Comparison of ENCODE assay signal across 8 mouse cellular contexts in genomic region chr1:180810976-180811375, GRCm38 (mm10). TPM values are rescaled to one million over a fixed set of nuclear protein-coding genes. Genes with fewer than 3 reads are reported as not detected.
DNase-seq lines count a peak whose midpoint lies in the region; ATAC-seq and TF ChIP-seq lines count a peak whose summit lies in the region.

No protein-coding gene starts in this region.

- peaks cover 39% of the 10 kb centered on the region for H3K36me3 ChIP-seq in limb, embryonic 15.5 days
- peaks cover 25% of the 10 kb centered on the region for H3K36me3 ChIP-seq in stomach, postnatal 0 days (ENCODE audit: control insufficient read depth, insufficient read depth, low read length)

- peaks cover 4% of the 10 kb centered on the region for H3K4me1 ChIP-seq in embryonic fibroblast, embryonic 13.5 days (ENCODE audit: control insufficient read depth, insufficient read depth, low read length)
- peaks cover 40% of the 10 kb centered on the region for H3K4me1 ChIP-seq in limb, embryonic 15.5 days
- H3K4me1 ChIP-seq in stomach, postnatal 0 days (replicated peaks; ENCODE audit: control insufficient read depth, insufficient read depth) = no peaks in the 10 kb centered on the region

- H3K27me3 ChIP-seq in limb, embryonic 15.5 days = no peaks in the 10 kb centered on the region
- no peaks in the 10 kb centered on the region for H3K27me3 ChIP-seq in stomach, postnatal 0 days (ENCODE audit: control insufficient read depth, insufficient read depth, low read length)

- no peak for TF ChIP-seq POLR2A in embryonic fibroblast, embryonic 13.5 days (IDR thresholded peaks at IDR 0.05; ENCODE audit: low read depth, low read length)

- no peak for ATAC-seq in limb, embryonic 15.5 days (ENCODE audit: insufficient number of reproducible peaks, low FRiP score, low TSS enrichment, low read depth)
- ATAC-seq in stomach, postnatal 0 days (ENCODE audit: low FRiP score, low TSS enrichment) = no peak

- H3K9me3 ChIP-seq in limb, embryonic 15.5 days = no peaks in the 10 kb centered on the region
- H3K9me3 ChIP-seq in stomach, postnatal 0 days (ENCODE audit: control insufficient read depth, low read length) = no peaks in the 10 kb centered on the region

- H3K4me2 ChIP-seq in limb, embryonic 15.5 days = peak overlapping the region; percentile 37
- H3K4me2 ChIP-seq in stomach, postnatal 0 days (replicated peaks; ENCODE audit: low read depth) = peak overlapping the region; percentile 48

- no peak overlapping the region for H3K27ac ChIP-seq in embryonic fibroblast, embryonic 13.5 days (ENCODE audit: insufficient read depth, low read length)
- H3K27ac ChIP-seq in limb, embryonic 15.5 days = no peak overlapping the region
- H3K27ac ChIP-seq in stomach, postnatal 0 days (replicated peaks) = no peak overlapping the region

- H3K4me3 ChIP-seq in embryonic fibroblast, embryonic 13.5 days (ENCODE audit: insufficient read depth, low read length) = peak overlapping the region; percentile 29
- peak overlapping the region; percentile 87 for H3K4me3 ChIP-seq in limb, embryonic 15.5 days
- peak overlapping the region; percentile 78; the same call in 1 of the 2 replicates for H3K4me3 ChIP-seq in stomach, postnatal 0 days (ENCODE audit: low read depth, low read length)

- no peak for TF ChIP-seq EP300 in stomach, postnatal 0 days (optimal IDR thresholded peaks at IDR 0.05)

- no peak for TF ChIP-seq CTCF in embryonic fibroblast, embryonic 13.5 days (IDR thresholded peaks at IDR 0.05; ENCODE audit: borderline replicate concordance, insufficient read depth, low read length)
- peak; percentile 62 for TF ChIP-seq CTCF in stomach, postnatal 0 days (IDR thresholded peaks at IDR 0.05; ENCODE audit: low read depth)

- peak; percentile 88 for DNase-seq in heart, adult 11 months
- DNase-seq in heart, postnatal 25 days (ENCODE audit: low spot score) = no peak
- DNase-seq in CD4-positive helper T cell, adult 2 months (ENCODE audit: low read depth, low spot score) = peak; percentile 67
- DNase-seq in stomach, postnatal 0 days (ENCODE audit: low spot score) = no peak
- DNase-seq in layer of hippocampus, adult 11-12 months (ENCODE audit: low spot score) = no peak
- DNase-seq in thymus, postnatal 4 days = no peak

- intact Hi-C loops in heart, postnatal 25 days (cut with DNase I) = loop anchor here (2.0 kb wide), 1 partner anchor 42 kb away; no protein-coding TSS in a partner anchor

- H3K9ac ChIP-seq in limb, embryonic 15.5 days = no peak overlapping the region
- H3K9ac ChIP-seq in stomach, postnatal 0 days (ENCODE audit: low read length) = no peak overlapping the region

- 48% methylated on average over 7 of the region's 7 CpGs for WGBS in limb, embryonic 15.5 days
- 39% methylated on average over 7 of the region's 7 CpGs for WGBS in stomach, postnatal 0 days

RNA-seq across cellular contexts. Expression of gene H3f3a, which starts 2.8 kb away (rescaled TPM):
- 100 to 1,000 TPM; 494 to 517 TPM for total RNA-seq in heart, postnatal 25 days (2021)
- 542 and 820 TPM in 2 replicates for polyA plus RNA-seq in embryonic fibroblast, embryonic 13.5 days (2011; ENCODE audit: insufficient read length, low read depth, missing spikeins)
- polyA plus RNA-seq in limb, embryonic 15.5 days (2015; fragmentation: Nextera tagmentation; extraction: Ambion mirVana) = 2,561 and 2,592 TPM in 2 replicates
- polyA plus RNA-seq in stomach, postnatal 0 days (2015; fragmentation: Nextera tagmentation; extraction: Ambion mirVana) = 1,633 and 1,693 TPM in 2 replicates

RNA-seq across cellular contexts. Expression of gene Sde2, which starts 40.0 kb away (rescaled TPM):
- 10 to 100 TPM; 10.4 to 11.8 TPM for total RNA-seq in heart, postnatal 25 days (2021)
- 25.9 and 28.0 TPM in 2 replicates for polyA plus RNA-seq in embryonic fibroblast, embryonic 13.5 days (2011; ENCODE audit: insufficient read length, low read depth, missing spikeins)
- polyA plus RNA-seq in limb, embryonic 15.5 days (2015; fragmentation: Nextera tagmentation; extraction: Ambion mirVana) = 37.0 and 39.0 TPM in 2 replicates
- 18.8 and 20.0 TPM in 2 replicates for polyA plus RNA-seq in stomach, postnatal 0 days (2015; fragmentation: Nextera tagmentation; extraction: Ambion mirVana)

Comparison
In these comparisons a context has a peak if more than half of its experiments do, and no peak if none do; other contexts are left out.
1. DNase-seq: peak in heart, adult 11 months (single experiment) and CD4-positive helper T cell, adult 2 months (single experiment); none in heart, postnatal 25 days (single experiment), stomach, postnatal 0 days (single experiment), layer of hippocampus, adult 11-12 months (single experiment) and thymus, postnatal 4 days (single experiment).
2. H3K4me3 ChIP-seq: peak in every context shown above with its lines; median percentile 87 in limb, embryonic 15.5 days; 78 in stomach, postnatal 0 days; 29 in embryonic fibroblast, embryonic 13.5 days.